Mouse (Mus musculus): Measurements from ENCODE around the gene Plekhm1.

Plekhm1 gene

DNA sequence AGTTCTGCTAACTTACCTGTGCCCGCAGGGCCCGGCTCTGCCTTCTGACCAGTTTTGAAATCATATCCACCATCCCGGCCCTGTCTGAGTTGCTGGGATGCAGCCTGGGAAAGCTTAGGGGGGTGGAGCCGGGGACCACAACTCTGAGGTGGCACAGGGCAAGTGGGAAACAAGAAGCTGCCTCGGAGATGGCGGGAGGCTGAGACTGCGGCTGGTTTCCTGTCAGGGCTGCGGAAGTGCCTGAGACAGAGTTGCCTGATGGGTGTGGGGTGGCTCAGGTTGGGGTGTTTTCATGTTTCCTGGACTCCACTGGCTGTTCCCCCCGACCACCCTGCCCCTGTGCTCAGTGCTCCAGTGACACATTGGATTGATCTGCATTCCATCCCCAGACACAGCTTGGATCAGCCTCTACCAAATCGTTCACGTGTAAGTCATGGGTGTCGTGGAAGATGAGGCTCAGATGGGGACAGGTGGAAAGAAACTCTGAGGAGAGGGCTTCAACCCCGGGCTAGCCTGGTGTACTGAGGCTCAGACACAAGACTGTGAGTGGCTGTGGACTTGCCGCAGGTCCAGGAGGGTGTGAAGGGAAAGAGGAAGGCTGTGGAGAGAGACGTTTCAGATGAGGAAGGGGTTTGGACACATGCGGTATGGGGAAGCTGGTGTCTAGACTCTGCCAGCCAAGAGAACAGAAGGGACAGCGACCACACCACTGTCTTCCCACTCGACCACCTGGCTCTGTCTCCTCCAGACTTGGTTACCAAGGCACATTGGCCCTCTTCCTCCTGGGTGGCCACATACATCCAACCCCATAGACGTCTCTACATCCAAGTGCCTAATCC is 67.8 kb downstream of the Plekhm1 start:
- no peak for ATAC-seq (ENCODE audit: insufficient number of reproducible peaks, low FRiP score, low TSS enrichment)

DNA sequence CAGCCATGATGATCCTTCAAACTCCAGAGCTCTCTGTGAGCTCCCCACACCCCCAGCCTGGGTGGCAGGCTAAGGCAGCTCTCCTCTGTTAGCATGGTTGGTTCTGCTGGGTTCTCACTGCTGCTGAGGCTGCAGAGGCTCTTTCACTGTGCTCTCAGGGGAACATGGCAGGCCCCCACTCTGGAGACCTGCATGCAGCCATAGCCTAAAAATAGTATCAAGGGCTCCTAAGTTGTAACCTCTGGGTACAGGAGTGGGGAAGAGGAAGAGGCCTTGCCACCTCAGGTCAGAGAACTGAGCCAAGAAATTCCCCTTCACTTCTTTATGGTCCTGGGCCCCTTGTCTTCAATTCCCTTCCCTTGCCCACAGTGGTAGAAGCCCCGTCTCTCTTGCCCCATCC is 68.6 kb downstream of the Plekhm1 start:
- ATAC-seq (ENCODE audit: insufficient number of reproducible peaks, low FRiP score, low TSS enrichment): no peak

DNA sequence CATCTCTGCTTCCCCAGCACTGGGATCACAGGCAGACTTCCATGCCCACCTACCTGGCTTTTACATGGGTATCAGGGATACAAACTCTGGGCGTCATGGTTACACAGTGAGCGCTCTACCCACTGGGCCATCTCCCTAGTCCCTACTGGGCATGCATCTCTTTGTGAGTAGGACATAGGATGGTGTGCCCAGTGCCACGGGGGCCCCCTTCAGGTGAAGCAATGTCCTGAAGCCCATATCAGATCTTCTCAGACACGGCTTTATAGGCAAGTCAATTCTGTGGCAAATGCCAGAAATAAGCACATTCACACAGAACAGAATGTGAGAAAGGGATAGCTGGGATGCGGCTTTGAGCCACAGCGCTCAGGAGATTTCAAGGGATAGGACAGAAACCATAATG is 69.4 kb downstream of the Plekhm1 start:
- no peak for ATAC-seq (ENCODE audit: insufficient number of reproducible peaks, low FRiP score, low TSS enrichment)

DNA sequence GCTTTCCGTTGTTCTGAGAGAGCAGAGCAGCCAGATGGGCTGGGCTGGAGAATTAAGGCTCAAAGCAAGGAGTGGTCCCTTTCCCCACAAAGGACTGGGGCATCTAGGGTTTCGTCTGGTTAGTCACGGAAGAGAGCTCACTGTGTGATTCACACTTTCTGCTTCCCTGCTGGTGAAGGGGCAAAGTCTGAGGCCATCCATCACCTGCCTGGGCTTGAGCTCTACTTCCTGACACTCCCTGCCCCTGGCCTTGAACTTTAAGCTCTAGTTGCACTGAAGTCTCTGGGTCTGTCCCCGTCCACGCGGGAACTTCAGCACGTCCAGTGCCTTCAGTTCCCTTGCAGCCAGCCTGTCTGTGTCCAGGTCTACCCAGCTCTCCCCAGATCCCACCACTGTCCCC is 71.8 kb downstream of the Plekhm1 start:
- ATAC-seq (ENCODE audit: insufficient number of reproducible peaks, low FRiP score, low TSS enrichment): no peak

DNA sequence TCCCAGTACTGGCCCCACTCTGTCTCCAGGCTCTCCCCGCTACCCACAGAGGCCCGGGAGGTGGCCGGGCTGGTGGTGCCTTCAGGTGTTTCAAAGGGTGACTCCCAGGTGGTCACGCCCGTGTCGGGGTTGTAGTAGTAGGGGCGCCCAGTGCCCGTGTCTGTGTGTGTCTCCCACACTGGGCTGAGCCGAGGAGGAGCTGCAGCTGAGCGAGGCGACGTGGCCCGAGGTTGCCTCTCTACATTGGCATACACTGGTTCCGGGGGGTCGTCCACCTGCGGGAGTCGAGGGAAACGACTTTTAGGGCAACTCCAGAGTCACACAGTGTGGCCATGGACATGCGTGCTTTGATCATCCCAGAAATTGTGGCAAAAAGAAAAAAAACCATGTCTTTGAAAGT is 72.4 kb downstream of the Plekhm1 start:
- no peak for ATAC-seq (ENCODE audit: insufficient number of reproducible peaks, low FRiP score, low TSS enrichment)

DNA sequence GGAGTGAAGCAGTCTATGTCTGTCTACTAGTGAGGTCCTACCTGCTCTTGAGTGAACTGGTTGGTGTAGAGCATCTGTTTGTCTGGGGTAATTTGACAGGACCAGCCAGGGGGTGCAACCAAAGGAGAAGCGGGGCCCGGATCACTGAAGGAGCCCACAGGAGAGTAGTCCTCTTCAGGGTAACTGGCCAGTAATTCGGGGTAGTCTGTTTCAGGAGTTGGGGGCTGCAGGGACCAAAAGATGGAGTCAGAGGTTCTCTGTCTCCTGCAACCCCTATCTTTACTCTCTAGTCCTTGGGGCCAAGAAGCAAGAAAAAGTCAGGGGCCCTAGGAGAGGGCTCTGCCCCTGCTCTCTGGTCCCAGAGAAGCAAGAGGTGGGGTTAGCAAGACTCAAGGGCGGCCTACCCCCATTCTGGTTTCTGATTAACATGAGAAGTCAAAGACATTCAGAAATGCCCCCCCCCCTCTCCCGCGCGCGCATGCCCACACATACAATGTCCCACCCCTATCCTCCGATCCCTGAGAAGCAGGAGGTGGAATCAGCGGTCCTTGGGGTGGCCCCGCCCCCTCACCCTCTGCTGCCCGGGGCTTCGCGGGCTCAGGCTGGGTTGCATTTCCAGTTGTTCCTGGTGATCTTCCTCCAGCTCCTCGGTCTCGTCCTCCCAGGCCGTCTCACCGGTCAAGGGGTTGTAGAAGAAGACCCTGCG is 72.9 kb downstream of the Plekhm1 start:
- ATAC-seq (ENCODE audit: insufficient number of reproducible peaks, low FRiP score, low TSS enrichment): no peak

DNA sequence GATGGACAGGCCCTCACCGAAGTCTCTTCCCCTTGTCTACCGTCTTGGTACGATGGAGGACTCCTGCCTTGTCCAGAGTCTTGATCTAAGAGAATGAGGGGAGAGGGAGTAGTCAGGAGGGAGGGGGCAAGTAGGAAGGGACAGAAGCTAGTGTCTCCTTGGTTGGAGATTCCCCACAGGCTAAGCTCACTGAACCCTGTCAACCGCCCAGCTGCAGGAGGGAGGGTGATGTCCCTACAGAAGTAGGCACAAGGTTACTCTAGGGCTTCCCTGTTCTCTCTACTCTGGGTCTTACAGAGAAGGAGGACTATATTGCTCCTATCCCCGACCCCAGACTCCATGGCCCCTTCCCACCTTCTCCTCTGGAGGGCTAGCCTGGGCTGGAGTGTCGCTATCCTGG is 73.8 kb downstream of the Plekhm1 start:
- ATAC-seq (ENCODE audit: insufficient number of reproducible peaks, low FRiP score, low TSS enrichment): no peak

DNA sequence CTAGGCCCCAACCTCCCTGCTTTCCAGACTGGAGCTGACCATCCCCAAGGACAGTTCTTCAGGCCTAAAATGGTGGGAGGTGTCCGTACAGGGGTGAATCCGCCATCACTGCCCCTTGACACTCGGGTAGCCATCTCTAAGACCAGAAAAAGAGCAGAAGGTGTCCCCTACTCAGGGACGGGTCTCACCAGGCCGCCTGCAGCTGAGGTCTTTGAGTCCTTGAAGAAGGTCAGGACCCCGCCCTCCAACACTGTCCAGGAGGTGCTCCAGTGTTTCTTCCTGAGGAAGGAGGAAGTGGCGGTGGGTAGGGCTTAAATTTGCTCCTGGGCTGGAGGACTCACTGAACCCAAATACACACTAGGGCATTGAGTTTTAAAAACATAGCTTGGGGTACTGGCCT is 74.4 kb downstream of the Plekhm1 start:
- ATAC-seq (ENCODE audit: insufficient number of reproducible peaks, low FRiP score, low TSS enrichment): no peak

DNA sequence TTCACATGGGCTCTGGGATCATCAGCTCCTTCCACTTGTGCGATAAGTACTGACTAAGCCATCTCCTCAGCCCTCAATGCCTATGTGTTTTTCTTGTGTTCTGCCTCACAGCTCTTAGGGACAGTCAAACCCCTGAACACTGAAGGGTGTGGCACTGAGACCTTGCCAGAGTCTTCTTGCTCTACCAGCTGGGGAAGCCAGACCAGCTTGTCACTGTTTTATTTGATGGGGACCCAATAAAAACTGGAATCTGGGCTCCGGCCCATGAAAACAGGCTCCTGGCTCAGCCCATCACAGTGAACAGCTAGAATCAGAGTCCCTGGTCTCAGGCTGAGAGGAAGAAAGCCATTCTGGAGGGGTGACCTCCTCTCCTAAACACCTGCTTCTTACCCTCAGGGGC is 75.3 kb downstream of the Plekhm1 start:
- no peak for ATAC-seq (ENCODE audit: insufficient number of reproducible peaks, low FRiP score, low TSS enrichment)

DNA sequence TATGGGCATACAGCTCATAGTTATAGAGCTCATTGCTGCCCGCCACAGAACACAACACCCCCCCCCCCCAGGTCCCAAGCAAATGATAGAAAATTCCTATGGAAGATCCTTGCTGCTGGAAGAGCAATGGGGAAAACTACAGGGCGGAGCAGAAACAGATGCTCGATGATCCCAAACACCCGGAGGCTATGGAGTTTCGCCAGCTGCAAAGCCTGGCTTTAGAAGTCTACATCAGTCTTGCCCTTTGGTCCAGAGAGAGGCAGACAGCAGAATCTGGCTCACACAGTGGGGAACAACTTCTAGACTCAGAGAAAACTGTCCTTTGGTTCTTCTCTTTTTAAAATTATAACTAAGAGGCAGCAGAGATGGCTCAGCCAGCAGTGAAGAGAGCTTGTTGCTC is 76.9 kb downstream of the Plekhm1 start:
- ATAC-seq (ENCODE audit: insufficient number of reproducible peaks, low FRiP score, low TSS enrichment): no peak

DNA sequence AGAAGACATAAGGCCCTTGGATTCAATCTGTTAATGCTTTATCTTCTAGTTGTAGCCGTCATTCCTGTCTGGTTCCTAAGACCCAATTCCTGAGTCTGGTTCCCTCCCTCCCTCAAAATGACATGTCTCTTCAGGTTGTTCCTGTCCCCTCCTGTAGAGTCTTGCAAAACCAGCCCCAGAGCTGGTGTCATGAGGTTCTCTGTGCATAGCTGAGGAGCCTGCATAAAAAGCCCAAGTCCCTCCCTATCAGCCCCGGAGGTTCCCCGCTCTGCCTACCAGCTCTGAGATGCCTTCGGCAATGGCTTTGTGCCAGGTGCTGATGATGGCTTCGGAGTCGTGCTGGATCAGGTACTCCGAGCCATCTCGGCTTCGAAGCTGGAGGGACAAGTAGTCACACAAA is 77.6 kb downstream of the Plekhm1 start:
- no peak for ATAC-seq (ENCODE audit: insufficient number of reproducible peaks, low FRiP score, low TSS enrichment)

DNA sequence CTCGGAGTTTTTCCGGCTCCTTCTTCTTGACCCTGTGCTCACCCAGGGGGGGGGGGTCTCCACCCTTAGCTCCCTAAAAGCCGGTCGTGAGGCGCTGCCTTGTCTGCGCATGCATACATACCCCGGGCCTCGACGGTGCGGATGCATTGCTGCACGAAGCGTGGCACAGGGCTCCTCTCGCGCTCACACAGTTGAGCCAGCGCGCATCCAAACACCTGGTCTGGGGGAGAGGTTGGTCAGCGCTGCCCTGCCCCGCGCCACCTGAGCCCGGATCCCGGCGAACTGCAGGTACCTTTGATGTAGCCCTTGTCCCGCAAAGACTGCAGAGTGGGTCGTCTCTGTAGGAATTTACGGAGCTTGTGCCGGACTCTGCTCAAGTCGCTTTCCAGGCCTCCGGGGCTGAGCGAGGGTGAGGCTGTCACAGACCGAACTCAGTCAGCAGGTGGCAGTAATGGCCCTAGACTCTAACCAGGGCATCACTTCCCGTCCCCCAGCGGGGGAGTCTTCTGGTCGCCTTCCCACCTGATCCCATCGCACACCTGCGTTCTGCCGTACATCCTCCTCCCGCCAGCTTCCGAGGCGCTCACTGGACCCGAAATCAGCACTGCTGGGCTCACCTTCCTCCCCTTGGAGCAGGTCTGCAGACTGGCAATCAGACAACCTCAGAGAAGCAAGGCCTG is 78.6 kb downstream of the Plekhm1 start:
- peak; percentile 37; the same call in 1 of the 2 replicates for ATAC-seq (ENCODE audit: insufficient number of reproducible peaks, low FRiP score, low TSS enrichment)

DNA sequence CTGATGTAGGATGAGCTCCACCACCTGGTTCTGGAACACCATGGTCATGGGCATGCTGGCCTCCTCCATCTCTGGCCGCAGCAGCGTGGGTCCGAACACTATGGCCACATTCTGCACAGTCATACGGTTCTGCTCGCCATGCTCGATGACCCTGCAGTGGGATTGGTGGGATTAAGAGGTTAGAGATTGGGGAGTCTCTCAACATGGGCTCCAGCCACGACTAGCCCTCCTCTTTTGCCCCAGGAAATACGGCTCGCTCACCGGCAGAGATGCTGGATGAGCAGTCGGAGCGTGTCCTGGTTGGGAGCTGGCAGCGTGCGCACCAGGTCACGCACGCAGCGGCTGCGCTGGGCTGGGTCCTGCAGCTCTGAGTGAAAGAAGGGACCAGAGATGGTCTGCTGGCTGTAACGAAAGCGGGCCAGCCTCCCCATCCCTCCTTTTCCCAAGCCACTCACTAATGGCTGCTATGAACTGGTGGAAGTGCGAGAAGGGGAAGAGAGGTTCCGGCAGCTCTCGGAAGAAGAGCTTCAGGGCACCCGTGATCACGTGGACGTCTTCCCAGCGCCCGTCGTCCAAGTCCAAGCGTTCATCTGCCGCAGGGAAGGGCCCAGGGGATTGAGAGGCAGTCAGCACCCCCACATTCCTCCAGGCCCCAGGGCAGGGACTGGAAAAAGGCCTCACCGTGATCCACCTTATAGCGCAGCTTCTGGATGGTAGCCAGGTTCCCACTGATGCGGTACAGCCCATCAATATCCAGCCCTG is 79.4 kb downstream of the Plekhm1 start:
- ATAC-seq (ENCODE audit: insufficient number of reproducible peaks, low FRiP score, low TSS enrichment): peak; percentile 15; the same call in 1 of the 2 replicates

DNA sequence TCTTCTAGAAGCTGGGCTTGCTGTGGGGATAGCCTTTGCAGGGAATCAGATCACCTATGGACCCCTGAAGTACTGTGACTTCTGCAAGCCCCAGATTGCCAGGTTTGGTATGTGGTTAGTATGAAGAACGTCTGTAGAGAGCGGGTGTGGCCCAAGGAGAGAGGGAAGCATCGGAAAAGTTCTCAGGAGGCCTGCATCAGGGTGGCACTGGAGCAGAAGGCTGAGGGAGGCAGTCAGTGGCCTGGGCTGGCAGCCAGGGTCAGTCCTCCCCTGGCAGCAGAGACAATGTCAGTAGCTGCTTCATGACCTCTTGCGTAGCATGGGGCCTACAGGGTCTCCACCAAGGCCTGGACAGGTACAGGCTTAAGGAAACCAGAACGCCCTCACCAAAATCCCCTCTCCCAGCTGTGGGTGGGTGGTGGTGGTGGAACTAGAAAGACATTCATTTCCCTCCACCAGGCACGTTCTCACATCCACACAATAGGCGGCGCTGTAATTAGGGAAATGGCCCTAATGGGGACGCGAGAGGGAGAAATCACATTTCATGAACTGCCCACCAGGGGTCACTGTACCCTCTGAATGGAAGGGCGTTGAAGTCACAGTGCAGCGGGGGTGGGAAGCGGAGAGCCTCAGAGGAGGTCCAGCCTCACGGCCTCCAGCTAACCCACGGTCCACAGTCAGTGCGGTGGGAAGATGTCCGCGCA is 80.1 kb downstream of the Plekhm1 start:
- peak; percentile 63 for ATAC-seq (ENCODE audit: insufficient number of reproducible peaks, low FRiP score, low TSS enrichment)

DNA sequence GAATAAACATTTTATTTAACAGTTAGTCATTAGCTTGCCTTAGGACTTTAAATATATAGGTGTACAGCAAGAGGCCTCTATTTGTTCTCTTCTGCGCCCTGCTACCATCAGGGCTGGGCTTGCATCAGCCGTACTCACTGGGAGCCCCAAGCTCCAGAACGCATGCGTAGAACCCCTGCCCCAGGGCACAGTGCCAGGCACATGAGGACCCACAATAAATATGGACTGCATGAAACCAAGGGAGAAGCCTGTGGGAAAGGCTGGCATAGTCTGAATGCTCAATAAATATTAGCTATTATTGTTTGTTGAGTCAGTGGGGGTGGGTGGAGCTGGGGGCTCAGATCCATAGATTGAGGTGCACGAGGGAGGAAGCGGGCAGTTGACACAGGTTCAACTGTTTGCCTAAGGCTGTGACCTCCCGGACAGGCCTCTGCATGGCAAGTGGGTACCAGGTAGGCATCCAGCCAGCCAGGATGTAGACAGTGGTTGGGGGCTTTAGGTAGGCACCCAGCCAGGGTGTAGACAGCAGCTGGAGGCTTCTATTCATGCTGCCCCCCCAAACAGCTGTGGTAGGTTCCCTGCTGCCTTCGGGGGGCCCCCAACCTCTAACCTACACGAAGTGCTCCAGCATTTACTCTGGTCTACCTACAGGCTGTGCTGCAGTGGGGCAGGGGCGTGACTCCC is 80.8 kb downstream of the Plekhm1 start:
- no peak for ATAC-seq (ENCODE audit: insufficient number of reproducible peaks, low FRiP score, low TSS enrichment)

DNA sequence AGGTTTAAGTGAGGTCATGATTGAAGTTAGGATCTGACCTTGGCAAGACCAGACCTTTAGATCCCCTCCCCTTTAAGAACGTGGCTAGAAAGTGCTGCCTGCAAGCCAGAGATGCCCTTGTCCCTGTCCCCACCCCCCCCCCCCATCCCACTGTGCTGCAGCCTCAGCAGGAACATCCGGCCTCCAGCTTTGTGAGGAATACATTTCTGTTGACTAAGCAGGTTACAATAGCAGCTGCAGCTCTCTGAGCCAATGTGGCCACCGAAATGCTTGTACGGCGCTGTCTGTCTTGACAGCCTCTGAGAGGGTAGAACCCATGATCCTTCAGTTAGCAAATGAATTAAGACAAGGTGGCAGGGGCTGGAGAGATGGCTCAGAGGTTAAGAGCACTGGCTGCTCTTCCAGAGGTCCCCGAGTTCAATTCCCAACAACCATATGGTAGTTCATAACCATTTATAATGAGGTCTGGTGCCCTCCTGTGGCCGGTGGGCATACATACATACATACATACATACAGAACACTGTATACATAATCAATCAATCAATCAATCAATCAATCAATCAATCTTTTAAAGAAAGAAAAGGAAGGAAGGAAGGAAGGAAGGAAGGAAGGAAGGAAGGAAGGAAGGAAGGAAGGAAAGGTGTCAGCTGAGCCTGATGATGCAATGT is 81.7 kb downstream of the Plekhm1 start:
- no peak for ATAC-seq (ENCODE audit: insufficient number of reproducible peaks, low FRiP score, low TSS enrichment)

DNA sequence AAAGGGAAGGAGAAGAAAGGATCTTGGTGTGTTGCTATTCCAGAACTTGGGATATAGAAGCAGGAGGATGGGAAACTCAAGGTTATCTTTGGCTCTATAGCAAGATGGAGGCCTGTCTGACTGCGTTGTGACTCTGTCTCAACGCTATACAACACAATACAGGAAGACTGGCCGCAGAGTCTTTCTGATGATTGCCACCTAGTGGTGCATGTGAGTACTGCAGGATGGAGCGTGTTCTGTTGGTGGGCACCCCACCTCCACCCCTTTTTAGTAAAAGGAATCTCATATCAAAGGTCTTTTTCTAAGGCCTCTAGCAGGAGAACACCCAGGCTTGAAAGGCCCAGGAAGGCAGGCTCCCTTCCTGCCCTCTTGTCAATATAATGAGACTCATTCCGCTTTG is 85.5 kb downstream of the Plekhm1 start:
- no peak for ATAC-seq (ENCODE audit: insufficient number of reproducible peaks, low FRiP score, low TSS enrichment)

DNA sequence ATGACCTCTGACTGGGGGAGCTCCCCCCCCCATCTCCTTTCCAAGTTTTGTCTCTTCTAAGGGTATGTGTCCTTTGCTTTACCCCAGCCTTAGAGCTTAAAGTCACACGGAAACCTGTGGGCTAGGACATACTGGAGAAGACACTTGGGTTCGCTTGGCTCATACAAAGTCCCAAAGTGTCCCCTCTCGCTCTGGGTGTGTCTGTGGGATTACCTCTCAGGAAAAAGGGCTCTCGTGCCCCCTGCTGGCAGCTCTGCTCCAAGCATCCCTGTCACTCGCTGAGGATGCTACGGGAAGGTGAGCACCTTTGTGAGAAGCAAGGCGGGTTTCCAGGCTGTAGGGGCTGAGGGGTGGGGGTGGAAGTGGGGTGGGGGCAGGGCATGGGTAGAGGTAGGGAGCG is 87.3 kb downstream of the Plekhm1 start:
- no peak; the same call in 1 of the 2 replicates for ATAC-seq (ENCODE audit: insufficient number of reproducible peaks, low FRiP score, low TSS enrichment)

DNA sequence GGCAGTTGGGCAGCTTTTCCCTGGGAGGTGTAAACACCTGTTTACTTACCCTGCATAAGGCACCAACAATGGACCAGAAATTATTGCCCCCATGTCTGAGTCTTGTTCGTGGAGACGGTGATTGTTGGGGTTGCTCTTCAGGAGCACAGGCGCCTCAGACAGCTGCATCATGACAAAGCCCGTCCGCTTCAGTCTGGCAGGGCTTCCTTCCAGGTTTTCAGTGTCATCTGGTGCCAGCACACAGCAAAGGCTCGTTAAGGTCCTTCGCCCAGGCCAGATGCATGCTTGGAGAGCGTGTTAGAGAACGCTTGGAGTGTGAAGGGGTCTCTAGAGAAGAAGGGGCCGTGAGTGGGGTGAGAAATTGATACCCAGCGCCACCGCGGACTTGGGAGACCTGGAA is 87.8 kb downstream of the Plekhm1 start:
- no peak for ATAC-seq (ENCODE audit: insufficient number of reproducible peaks, low FRiP score, low TSS enrichment)
